Mouse (Mus musculus) lung, postnatal 0 days (tissue): ENCODE data around the gene Sept12.

Experiments
- CTCF ChIP-seq: IDR thresholded peaks from 2 replicates; pipeline ENCODE4 v1.5.1; 2016; ENCODE audit warnings: antibody characterized with exemption, mild to moderate bottlenecking
- EP300 ChIP-seq: IDR thresholded peaks from 2 replicates; pipeline ENCODE4 v1.6.1; 2016; ENCODE audit warnings: antibody characterized with exemption, mild to moderate bottlenecking, control low read depth

DNA sequence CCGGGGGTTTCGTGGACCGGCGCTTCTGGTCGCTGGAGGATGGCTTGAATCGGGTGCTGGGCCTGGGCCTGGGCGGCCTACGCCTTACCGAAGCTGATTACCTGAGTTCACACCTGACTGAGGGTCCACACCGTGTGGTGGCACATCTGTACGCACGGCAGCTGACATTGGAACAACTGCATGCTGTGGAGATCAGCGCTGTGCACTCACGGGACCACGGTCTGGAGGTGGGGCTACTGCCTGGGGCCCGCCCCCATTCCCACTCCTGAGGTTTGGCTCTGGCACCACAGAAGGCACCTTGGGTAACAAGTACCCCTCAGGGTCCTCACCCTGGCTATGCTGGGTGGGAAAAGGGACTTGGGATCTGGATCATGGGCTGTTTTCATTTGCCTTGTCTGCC, 58.2 kb downstream of the Sept12 start:
- TF ChIP-seq CTCF: no peak
- TF ChIP-seq EP300: no peak
